Mouse (Mus musculus) R1 (cell line): ENCODE data around the gene Plekhm2.

Experiments used
- DNase-seq: peaks from one replicate; pipeline ENCODE4 v3.0.0-alpha.2; 2018; ENCODE audit warnings: low read depth, low spot score

Gene Plekhm2

GRCm38 (mm10) chr4:141663122-141663931, 1.4 kb downstream of the Plekhm2 start:
- no peak for DNase-seq

- DNase-seq, result no peak
Measured at GRCm38 (mm10) chr4:141660884-141661283, 3.8 kb downstream of the Plekhm2 start.

- peak; percentile 49 for DNase-seq
Measured at GRCm38 (mm10) chr4:141659739-141660138, 5.0 kb downstream of the Plekhm2 start.

- no peak for DNase-seq
Measured at GRCm38 (mm10) chr4:141658846-141659484, 5.7 kb downstream of the Plekhm2 start.

- DNase-seq, result no peak
Measured at GRCm38 (mm10) chr4:141656932-141657331, 7.8 kb downstream of the Plekhm2 start.

GRCm38 (mm10) chr4:141655908-141656608, 8.6 kb downstream of the Plekhm2 start:
- DNase-seq, result no peak

- no peak for DNase-seq
Measured at GRCm38 (mm10) chr4:141654509-141654908, 10.2 kb downstream of the Plekhm2 start.

GRCm38 (mm10) chr4:141653813-141654212, 10.9 kb downstream of the Plekhm2 start:
- DNase-seq, result peak; percentile 81

GRCm38 (mm10) chr4:141653044-141653443, 11.7 kb downstream of the Plekhm2 start:
- no peak for DNase-seq

GRCm38 (mm10) chr4:141651944-141652343, 12.8 kb downstream of the Plekhm2 start:
- DNase-seq, result peak; percentile 39

GRCm38 (mm10) chr4:141651286-141651685, 13.4 kb downstream of the Plekhm2 start:
- no peak for DNase-seq

GRCm38 (mm10) chr4:141649244-141649643, 15.5 kb downstream of the Plekhm2 start:
- no peak for DNase-seq

- no peak for DNase-seq
Measured at GRCm38 (mm10) chr4:141648262-141648661, 16.4 kb downstream of the Plekhm2 start.

GRCm38 (mm10) chr4:141647187-141647586, 17.5 kb downstream of the Plekhm2 start:
- no peak for DNase-seq

- no peak for DNase-seq
Measured at GRCm38 (mm10) chr4:141645988-141646387, 18.7 kb downstream of the Plekhm2 start.

GRCm38 (mm10) chr4:141643118-141643855, 21.4 kb downstream of the Plekhm2 start:
- no peak for DNase-seq

GRCm38 (mm10) chr4:141641961-141642811, 22.5 kb downstream of the Plekhm2 start:
- DNase-seq, result no peak

- DNase-seq, result no peak
Measured at GRCm38 (mm10) chr4:141641353-141641771, 23.3 kb downstream of the Plekhm2 start.

GRCm38 (mm10) chr4:141639474-141639873, 25.2 kb downstream of the Plekhm2 start:
- no peak for DNase-seq

GRCm38 (mm10) chr4:141636693-141637092, 28.0 kb downstream of the Plekhm2 start:
- DNase-seq, result no peak

- no peak for DNase-seq
Measured at GRCm38 (mm10) chr4:141635991-141636390, 28.7 kb downstream of the Plekhm2 start.
